Mouse (Mus musculus) lung, adult 18-20 months (tissue): ENCODE results near the gene Coq10b.

ENCODE experiments used
- DNase-seq, 2 experiments: peaks; one replicate each; pipeline ENCODE4 v3.0.0; 2022; ENCODE audit warnings: mixed read lengths in 2 of 2

The Coq10b gene

GRCm38 (mm10) chr1:55109066-55109766, 56.6 kb downstream of the Coq10b start:
- DNase-seq, result no peak
